Mouse (Mus musculus) layer of hippocampus, postnatal 36 days (tissue): ENCODE measurements around the gene Galnt10. TPM values are rescaled to one million over a fixed set of nuclear protein-coding genes. Genes with fewer than 3 reads are reported as not detected.

Experiments
- DNase-seq, 2 experiments: peaks; one replicate each; pipeline ENCODE4 v3.0.0; 2022
- total RNA-seq, 2 experiments: library from RNA; stranded (reverse); gene quantifications; 2 replicates each; pipeline ENCODE4 v1.2.3; 2021

Galnt10 gene
- total RNA-seq, 2 experiments from 2014 or later: 6.9 to 7.3 TPM

- no peak for DNase-seq
Observed at GRCm38 (mm10) chr11:57660156-57660555, 14.9 kb downstream of the Galnt10 start.

DNA sequence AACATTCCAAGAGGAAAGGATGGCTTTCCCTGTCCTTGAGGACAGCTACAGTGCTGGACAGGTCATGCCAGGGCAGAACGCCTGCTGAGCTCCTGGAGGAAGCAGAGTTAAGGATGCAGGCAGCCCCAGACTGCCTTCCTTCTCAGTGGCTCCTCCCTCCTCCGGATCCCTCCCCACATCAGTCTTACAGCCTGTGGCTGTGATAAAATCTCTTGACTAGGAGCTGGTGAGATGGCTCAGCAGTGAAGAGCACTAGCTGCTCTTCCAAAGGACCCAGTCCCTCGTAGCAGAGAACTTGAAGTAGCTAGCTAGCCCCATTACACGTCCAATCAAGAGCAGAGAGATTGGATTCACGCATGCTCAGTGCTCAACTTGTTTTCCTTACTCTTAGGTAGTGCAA is 15.6 kb downstream of the Galnt10 start:
- no peak for DNase-seq

DNA sequence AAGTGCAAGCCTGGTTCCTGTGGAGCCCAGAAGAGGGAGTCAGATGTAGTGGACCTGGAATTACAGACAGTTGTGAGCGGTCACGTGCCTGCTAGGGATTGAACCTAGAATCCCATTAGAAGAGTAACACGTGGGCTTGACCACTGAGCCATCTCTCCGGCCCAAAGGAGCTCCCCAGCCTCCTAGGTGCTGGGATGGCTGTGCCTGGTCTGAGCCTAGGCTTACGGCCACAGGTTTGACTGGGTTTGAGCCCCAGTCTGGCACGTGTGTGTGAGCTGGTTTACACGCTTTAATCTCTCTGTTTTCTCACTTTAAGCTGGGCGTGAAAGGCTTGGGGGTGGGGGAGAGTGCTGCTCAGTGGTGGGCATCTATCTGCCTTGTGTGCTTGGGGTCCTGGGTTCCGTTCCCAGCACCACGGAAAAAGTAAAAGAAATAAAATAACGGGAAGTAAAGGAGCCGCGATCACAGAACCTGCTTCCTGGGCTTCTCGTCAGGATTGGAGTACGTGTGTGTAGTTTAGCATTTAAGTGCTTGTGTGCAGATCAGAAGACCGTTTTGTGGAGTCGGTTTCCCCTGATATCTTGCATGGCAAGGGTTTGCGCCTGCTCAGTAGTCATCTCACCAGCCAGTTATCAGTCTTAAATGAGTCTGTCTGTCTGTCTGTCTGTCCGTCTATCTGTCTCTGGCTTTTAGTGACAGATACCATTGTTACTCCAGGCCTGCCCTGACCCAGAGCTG is 16.4 kb downstream of the Galnt10 start:
- DNase-seq: no peak

- DNase-seq: no peak
Observed at GRCm38 (mm10) chr11:57662231-57662630, 17.0 kb downstream of the Galnt10 start.

DNA sequence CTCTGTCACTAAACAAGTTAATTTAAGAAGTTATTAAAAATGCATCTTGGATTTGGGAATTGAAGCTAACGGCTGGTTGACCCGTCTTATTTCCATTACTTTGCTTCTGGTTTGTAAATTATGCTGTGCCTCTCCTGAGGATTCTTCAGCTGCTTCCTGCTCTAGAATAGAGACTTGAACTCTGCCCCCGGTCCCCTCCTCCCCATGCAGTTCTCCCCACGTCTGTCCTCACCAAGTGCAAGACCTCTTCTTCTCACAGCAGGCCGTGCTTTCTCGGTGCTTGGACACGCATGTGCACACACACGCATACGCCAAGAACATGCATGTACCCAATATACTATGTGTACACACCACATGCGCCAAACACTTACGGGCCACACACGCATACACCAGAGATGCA is 18.0 kb downstream of the Galnt10 start:
- no peak for DNase-seq

- DNase-seq: no peak
Observed at GRCm38 (mm10) chr11:57664741-57665140, 19.5 kb downstream of the Galnt10 start.

- DNase-seq: no peak
Observed at GRCm38 (mm10) chr11:57668271-57668670, 23.0 kb downstream of the Galnt10 start.

DNA sequence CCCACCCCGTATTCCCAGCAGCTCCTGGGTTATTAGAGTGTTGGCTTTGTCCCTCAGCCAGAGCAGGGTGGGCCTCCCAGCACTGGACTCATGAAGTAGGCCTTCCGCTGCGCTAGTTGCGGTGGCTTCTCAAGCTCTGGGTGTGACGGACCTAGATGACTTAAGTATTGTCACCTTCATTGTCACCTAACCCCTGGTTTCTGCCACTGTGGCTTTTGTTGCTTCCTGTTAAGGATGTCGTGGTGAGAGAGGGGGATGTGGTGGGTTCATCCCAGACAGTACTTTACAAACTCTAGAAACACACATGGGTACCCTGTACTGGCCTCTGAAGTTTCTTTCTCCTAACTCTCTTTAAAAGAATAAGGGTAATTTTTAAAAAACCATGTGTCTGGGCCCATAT is 24.3 kb downstream of the Galnt10 start:
- DNase-seq: no peak

GRCm38 (mm10) chr11:57671120-57671697 is 26.0 kb downstream of the Galnt10 start:
- no peak for DNase-seq

DNA sequence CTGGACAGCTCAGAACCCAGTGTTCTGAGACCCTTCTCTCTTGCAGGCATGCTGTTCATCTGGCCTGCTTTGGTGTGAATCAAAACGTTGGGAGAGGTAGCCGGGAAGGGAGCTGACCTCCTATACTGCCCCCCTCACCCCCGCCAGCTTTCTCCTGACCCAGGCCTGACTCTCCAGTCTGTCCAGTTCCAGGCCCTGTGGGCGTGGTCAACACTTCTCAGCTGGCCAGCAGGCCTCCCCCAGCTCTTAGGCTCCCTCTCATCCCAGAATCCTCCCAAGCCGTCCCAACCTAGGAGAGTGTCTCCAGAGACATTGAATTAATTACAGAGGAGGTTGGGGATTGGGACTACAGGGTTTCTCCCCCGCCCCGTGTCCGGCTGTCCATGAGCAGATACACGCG is 26.6 kb downstream of the Galnt10 start:
- no peak for DNase-seq

DNA sequence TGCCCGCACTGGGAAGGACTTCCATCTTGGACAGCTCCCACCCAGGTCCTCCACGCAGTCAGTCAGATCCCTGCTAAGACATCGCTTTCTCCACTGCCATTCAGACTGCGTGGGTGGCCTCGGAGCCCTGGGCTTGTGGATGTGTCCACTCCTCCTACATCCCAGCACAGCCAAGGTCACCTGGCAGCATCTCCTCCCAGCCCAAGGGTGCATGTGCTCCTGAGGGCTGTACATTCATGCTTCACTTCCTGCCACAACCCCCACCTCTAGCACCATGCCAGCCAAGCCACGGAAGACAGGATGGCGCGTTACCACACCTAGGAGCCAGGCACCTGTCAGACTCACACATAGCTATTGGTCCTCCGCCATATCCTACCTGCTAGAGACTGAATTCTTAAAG is 27.8 kb downstream of the Galnt10 start:
- no peak for DNase-seq

GRCm38 (mm10) chr11:57673977-57674687 is 28.9 kb downstream of the Galnt10 start:
- no peak for DNase-seq

DNA sequence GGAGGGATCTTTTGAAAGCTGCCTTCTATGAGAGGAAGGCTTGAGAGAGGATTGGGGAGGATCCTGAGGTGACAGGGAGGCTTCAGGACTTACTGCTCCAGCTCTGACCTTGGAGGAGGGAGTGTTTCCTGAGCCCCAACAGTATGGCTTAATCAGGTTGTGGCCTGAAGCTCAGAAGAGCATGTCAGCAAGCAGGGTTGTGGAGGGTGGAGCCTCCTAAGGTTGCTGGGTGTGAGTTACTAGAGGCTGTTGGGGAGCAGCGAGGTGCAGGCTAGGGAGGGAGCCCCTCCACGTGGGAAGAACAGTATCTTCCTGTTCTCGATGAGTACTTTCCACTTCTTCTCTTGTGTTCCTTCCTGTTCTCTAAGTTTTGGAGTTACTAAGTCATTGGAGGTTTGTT is 32.0 kb downstream of the Galnt10 start:
- DNase-seq: no peak

- DNase-seq: no peak
Observed at GRCm38 (mm10) chr11:57682589-57682988, 37.3 kb downstream of the Galnt10 start.

DNA sequence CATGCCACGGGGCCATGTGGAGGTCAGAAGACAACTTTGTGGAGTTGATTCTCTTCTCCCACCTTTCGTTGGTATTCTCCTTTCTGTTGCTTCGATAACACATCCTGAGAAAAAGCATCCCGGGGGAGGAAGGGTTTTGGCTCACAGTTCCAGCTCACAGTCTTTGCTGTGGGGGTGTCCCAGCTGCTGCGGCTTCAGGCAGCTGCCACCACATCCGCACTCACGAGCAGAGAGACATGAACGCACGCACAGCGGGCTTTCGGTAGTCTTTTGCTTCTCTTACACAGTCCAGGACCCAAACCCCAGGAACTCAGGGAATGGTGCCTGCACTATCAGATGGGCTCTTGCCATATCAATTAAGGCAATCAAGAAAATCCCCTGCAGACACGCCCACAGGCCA is 37.9 kb downstream of the Galnt10 start:
- no peak for DNase-seq

DNA sequence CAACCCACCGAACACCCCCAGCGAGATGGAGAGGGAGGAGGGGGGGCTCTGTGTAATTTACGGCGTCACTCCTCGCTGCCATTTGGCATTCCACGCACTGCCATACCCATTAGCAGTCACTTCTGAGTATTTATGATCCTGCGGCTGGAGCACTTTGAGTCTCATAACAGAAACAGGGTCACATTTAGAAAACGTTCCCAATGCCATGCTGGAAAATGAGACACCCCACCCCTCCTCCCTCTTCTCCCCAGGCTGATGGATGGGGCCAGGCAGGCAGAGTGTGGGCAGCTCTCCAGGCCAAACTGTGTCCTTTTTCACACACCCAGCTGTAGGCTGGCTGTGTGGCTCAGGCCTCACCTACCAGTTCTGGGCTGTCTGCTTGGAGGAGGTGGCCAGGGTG is 38.7 kb downstream of the Galnt10 start:
- DNase-seq: no peak

DNA sequence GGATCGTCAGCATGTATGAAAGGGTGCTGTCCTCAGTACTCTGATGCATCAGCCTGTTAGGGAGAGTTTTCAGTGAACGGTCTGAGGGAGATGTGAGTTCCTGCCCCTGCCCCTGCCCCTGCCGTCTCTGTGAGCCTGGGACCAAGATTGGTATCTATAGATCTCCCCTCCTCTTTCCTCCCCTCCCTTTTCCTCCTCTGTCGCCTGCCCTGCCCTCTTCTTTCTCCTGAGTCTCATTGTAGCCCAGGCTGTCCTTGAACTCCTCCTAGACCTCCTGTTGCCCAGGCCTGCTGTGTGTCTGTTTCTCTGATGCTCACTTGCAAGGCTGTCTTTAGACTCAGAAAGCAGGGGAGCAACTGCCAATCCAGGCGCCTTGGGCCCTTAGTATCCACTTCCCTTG is 39.6 kb downstream of the Galnt10 start:
- no peak for DNase-seq

DNA sequence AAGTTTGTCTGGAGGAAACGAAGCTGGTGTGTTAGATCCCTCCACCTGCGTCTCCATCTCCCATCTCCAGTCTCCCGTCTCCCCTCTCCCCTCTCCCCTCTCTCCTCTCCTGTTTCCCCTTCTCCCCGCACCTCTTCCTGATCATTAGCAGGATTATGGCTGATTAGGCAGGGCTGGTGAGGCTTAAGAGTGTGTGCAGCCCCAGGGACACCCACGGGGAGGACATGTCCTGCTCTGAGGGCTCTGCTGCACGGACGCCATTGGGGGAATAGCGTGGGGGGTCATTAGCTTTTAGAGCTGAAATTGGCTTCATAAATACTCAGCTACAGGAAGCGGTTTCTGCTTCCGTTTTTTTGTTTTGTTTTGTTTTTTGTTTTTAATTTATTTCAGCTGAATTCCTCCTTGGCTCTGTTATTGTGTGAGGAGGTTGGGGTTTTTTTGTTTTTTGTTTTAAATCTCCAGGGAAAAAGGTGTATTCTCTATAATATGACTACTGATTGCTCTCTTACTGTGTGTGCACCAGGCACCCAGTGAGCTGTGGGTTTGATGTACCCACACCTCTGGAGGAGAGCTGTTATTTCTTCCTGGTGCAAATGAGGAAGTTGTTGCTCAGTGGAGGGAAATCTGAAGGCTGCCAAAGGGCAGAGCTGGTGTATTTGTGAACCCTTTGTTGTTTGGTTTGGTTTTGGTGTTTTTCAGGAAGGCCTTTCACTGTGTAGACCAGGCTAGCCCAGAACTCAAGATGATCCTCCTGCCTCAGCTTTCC is 40.6 kb downstream of the Galnt10 start:
- no peak for DNase-seq

GRCm38 (mm10) chr11:57686797-57687196 is 41.6 kb downstream of the Galnt10 start:
- DNase-seq: no peak

DNA sequence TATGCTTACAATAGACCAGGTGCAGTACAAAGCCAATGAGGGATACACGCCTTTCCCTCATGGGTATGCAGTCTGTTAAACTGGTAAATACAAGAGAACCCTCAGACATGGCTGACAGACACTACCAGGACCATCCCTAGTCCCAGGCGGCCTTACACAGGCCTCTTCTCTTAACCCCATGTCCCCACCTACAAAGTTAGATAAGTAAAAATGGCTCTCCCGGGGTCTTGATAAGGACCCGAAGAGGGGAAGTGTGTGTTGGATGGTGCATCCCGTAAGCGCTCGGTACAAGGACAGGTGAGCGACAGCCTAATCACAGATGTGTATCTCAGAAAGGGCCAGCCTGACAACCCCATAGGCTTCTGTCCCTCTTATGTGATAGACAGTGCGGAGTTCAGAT is 42.0 kb downstream of the Galnt10 start:
- no peak for DNase-seq

DNA sequence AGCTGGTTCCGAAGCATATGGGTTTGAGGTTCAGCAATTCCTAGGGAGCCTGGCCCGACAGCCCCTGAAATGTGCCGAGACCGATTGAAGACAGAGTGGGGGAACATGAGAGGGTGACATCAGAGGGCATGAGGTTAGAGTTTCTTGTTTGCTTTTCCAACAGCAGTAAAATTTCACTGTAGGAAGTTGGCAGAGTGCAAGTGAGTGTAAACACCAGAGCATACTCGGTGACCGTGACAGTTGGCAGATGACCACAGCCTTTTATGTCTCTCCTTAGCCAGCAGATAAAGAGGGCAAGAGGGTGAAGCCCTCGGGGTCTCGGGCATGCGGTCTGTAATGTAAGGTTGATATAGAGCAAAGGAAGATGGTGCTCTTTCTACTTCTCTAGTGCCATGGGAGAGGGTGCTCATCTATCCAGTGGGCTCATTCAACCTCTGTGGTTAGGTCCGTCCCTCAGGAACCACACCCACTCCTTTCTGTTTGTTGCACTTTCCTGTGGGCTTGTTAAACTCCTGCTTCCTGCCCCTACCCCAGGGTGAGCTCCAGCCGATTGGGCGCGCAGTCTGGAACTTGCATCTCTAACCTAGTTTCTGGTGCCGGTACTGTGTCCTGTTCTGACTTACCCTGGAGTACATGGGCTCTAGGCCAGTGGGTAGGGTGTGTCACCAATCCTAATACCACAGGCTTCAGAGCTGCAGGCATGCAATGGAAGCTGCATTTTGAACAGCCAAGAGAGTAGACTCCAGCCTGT is 43.1 kb downstream of the Galnt10 start:
- DNase-seq: no peak

DNA sequence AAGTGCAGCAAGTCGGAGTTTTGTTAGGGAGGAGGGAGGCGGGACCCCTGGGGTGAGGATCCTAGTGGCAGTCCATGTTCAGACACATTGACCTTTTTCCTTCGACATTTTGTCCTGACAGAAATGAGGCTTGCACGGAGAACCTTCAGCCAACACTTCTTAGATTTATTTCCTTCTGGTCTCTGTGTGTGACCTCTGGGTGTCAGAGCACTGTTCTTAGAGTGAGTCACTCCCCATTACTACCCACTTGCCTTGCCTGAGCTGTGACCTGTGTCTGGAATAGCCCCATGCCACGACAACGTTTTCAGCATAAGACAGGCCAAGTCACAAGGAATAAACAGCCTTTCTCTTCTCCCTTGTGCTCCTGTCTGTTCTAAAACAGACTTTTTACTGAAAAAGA is 44.6 kb downstream of the Galnt10 start:
- no peak for DNase-seq
